Mouse (Mus musculus) B cell, adult 2 months (primary cell): ENCODE data around the gene Rprd1b.

Source experiments
- DNase-seq, 2 experiments: peaks; one replicate each; pipeline ENCODE4 v3.0.0; 2022

Gene Rprd1b

DNA sequence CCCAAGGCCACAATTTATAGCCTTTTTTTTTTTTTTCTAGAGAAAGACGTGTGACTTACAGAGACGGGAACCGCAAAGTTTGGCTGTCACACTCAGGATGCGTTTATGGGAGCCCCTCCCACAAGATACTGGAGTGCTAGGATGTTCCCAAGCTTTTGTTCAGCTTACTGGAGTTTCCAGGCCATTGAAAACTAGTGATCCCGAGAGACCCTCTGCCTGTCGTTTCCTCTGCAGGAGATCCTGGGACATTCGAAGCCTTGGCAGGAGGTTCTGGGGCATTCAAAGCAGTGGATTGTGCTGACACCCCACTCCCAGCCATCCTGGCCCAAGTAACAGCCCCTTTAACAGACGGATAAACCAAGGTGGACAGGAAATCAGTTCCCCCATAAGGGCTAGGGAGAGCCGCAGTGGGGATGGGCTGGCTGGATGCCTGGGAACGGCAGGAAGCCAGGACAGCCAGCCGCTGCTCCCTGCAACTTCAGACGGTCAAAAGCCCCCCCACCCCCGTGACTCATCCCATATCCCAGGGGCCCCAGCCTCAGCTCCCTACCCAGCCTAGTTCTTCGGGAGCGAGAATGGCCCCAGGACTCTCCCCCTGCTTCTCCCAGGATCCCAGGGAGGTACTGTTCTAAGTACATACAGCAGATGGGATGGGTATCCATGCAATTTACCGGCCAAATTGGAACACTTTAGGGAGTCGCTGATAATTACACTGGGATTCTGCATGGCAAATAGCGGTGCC, 151.2 kb downstream of the Rprd1b start:
- DNase-seq: no peak

DNA sequence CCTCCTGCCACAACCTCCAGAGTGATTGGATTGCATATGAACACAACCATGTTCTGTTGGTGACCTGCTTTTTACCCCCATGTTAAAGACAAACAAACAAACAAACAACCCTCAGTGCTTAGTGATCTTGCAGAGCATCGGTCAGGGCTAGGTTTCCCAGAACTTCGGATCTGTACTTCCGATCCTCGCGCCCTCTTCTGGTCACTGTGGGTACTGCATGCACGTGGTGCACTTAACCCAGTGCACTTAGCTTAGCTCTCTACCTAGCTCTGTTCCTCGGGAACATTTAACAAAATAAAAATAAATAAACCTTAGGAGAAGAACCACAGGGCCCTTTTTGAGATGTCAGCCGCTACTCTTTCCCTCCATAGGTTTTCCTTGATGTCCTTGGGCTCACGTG, 152.5 kb downstream of the Rprd1b start:
- peak; percentile 77 to 78 for DNase-seq
